Mouse (Mus musculus): ENCODE data around the gene Map2k5. TPM values are rescaled to one million over a fixed set of nuclear protein-coding genes. Genes with fewer than 3 reads are reported as not detected.
A peak's percentile ranks its signal among the peaks of the same experiment; 100 is the strongest.

Gene Map2k5
- total RNA-seq (2021): 10 to 100 TPM; 30.7 to 31.2 TPM
- long read RNA-seq, experiment 1, transcript Map2k5-201 (22 exons, 2,310 nt): major isoform, 23 of 41 reads
- long read RNA-seq, experiment 1, partial matches to known transcripts: 2 of 41 reads
- long read RNA-seq, experiment 1, other reads (novel, unspliced or antisense): 16 of 41 reads
- long read RNA-seq, experiment 2, transcript Map2k5-201 (22 exons, 2,310 nt): major isoform, 18 of 35 reads
- long read RNA-seq, experiment 2, partial matches to known transcripts: 1 of 35 reads
- long read RNA-seq, experiment 2, other reads (novel, unspliced or antisense): 16 of 35 reads

DNA sequence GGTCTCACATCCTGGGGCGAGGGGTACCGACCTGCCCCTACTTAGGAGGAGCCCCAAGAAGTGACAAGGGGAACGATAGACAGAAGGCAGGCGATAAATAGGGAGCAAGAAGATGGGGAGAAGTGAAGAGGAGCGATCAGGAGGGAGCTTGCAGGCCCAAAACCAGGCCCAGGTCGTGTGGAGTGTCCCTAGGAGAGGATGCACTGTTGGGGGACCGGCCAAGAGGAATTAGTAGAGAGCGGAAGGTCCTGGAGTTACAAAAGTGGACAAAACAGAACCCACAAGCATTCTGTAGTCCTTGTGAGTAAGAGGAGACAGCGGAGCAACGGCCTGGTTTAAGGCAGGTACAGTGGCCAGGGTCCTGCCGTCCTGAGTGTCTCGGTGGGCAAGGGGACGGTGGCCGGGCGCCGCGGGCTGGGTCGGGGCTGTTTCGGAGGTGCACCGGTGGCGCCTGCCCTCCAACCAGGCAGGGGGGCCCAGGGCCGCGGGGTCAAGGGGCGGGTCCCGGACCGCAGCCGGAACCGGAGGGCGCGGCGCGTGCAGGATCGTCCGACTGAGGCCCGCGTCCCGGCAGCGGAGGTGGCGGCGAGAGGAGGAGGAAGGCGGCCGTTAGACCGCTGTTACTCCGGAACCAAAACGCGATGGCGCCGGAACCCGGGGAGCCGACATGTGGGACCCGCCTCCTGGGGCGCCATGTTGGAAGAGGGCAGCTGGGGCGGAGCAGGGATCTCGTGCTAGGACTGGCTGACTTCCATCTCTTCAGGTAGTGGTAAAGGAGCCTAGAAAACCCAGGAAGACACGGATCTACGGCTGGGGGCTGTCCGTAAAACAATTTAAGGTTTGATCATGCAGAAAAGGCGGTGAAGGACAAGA, at the start of gene Map2k5:
Gene Map2k5, minus strand, starts transcription at position 633 of the 873 bp plus-strand sequence.
- peak; percentile 89 to 92 for DNase-seq (ENCODE audit: extremely low spot score in 1 of 2, low spot score in 2 of 2)
- H3K27ac ChIP-seq: peak within 1 kb of the TSS; percentile 91
- no peak for TF ChIP-seq CTCF (IDR thresholded peaks at IDR 0.05)
- peak within 1 kb of the TSS; percentile 86 for H3K4me3 ChIP-seq
- intact Hi-C loops (cut with DNase I): loop anchor here (2.0 to 5.0 kb wide), 2 partner anchors 21 to 245 kb away; partner anchors contain the start of gene 2300009A05Rik

DNA sequence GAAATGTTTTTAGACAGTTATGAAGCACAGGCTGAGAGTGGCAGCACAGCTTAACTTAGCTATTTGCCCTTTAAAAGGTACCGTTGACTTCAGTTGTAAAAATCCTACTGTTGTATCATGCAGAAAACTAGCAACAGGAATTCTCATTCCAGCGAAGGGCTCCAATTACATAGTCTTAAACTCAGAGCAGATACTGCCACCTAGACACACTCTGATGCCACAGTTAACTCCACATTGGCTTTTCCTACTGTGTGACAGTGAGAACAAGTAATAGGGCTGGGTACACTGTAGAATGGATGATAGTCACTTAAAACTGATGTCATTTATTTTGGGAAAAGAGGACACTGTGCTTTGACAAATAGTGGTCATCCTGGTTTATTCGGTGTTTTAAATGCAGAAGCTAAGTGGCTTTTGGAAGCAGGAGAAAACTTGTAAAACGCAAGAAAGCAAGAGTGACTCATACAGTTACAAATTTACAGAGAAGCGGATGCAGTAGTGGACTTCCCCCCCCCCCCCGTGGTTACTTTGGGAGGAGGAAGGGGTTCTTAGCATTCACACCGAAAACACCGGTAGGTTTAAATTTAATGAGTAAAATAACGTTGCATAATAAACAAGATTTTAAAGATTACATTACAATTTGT, 43.5 kb upstream of the Map2k5 start:
- peak; percentile 42 for TF ChIP-seq CTCF (IDR thresholded peaks at IDR 0.05)
- Histone ChIP-seq H3K4me3 (no peak overlapping the region), H3K27ac (no peak overlapping the region)
- intact Hi-C loops (cut with DNase I): no loop called here
- no peak for DNase-seq (ENCODE audit: extremely low spot score in 1 of 2, low spot score in 2 of 2)

DNA sequence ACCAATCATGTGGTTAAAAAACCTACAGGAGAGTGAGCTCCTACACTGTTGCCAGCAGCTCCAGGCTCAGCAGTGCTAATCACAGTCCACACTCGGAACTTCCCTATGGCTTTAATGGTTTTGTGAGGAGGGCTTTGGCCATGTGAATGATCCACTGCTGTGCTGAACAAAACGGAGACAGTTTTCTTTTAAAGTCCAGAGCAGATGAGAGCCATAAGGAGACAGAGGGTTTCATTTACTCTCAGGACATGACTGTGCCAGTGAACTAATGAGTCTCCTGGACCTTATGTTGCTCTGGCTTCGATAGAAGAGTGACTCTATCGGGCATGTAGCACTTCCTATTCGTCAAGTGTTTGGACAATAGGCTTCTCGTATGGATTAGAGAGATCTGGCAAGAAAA, 42.7 kb upstream of the Map2k5 start:
- Histone ChIP-seq H3K4me3 (no peak overlapping the region), H3K27ac (no peak overlapping the region)
- intact Hi-C loops (cut with DNase I): no loop called here
- TF ChIP-seq CTCF (IDR thresholded peaks at IDR 0.05): no peak
- no peak for DNase-seq (ENCODE audit: extremely low spot score in 1 of 2, low spot score in 2 of 2)

DNA sequence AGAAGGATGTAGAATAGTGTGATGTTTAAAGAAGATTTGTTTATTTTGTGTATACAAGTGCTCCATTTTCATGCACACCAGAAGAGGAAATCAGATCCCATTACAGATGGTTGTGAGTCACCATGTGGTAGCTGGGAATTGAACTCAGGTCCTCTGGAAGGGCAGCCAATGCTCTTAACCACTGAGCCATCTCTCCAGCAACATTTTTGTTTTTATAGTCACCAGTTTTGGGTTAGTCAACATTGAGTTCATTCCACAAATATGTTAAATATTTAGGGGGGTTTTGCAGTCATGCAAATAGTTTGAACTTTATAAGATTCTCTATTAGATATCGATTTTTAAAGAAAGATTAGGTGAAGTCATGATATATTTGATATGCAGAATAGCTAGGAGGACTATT, 22.5 kb upstream of the Map2k5 start:
- TF ChIP-seq CTCF (IDR thresholded peaks at IDR 0.05): no peak
- intact Hi-C loops (cut with DNase I): no loop called here
- no peak for DNase-seq (ENCODE audit: extremely low spot score in 1 of 2, low spot score in 2 of 2)
- Histone ChIP-seq H3K27ac (no peak overlapping the region), H3K4me3 (no peak overlapping the region)

DNA sequence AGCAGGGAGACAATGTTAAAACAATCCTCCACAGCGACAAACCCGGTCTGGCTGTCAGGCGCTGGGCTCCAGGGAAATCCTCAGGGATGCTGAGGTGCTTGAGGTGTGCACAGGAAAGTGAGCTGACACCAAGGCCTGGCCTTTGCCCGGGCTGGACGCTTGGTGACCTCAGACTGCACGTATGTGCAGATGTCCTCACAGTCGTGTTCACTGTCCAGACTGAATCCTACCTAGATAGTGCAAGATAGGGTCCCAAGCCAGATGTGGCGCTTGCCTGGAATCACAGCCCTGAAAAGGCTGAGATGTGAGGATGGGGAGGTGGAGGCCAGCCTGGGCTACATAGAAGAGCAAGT, 21.7 kb upstream of the Map2k5 start:
- Histone ChIP-seq H3K4me3 (peak overlapping the region; percentile 85), H3K27ac (peak overlapping the region; percentile 88)
- TF ChIP-seq CTCF (IDR thresholded peaks at IDR 0.05): no peak
- no peak for DNase-seq (ENCODE audit: extremely low spot score in 1 of 2, low spot score in 2 of 2)
- intact Hi-C loops (cut with DNase I): loop anchor here (2.0 to 10.0 kb wide), 4 partner anchors 21 to 555 kb away; partner anchors contain the start of genes Aagab and Iqch

DNA sequence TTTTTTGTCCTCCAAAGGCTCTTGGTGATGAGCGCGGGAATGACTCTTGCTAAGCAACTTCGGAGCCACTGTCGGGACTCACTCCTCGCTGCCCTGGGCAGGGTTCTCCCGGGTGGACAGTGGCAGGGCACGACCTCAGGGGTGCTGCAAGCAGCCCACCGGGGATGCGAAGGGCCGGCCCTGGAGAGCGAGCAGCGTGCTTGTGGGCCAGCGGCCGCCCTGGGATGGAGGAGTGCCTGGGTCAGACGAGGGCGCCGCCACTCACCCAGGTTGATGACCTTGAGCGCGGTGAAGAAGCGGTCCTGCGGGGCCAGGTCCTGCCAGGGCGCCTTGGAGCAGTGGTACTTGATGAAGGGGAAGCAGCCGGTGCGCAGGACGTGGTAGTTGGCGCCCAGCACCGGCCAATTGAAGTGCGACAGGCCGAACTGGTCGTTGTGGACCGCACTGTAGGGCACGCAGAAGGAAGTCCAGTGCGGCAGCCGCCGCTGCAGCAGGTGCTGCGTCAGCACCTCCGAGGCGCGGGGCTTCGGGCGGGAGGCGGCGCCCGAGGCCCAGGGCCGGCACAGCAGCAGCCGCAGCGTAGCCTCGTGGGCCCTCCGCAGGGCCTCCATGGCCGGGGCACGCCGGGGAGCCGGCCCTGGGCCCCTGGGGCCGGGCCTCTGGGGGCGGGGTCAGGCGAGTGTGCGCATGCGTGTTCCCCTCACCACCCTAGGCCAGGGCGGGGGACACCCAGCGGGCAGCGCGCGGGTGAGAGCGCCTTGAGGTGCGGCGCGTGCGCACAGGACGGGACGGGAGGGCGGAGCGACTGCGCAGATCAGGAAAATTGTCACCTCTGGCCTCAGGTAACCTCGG, 21.1 kb upstream of the Map2k5 start, which contains the start of gene 2300009A05Rik:
Gene 2300009A05Rik, minus strand, starts transcription at position 636 of the 852 bp plus-strand sequence.
- TF ChIP-seq CTCF (IDR thresholded peaks at IDR 0.05): no peak
- Histone ChIP-seq H3K27ac (peak within 1 kb of the TSS; percentile 88), H3K4me3 (peak within 1 kb of the TSS; percentile 85)
- intact Hi-C loops (cut with DNase I): loop anchor here (2.0 to 10.0 kb wide), 4 partner anchors 20 to 554 kb away; partner anchors contain the start of genes Aagab and Iqch
- DNase-seq (ENCODE audit: extremely low spot score in 1 of 2, low spot score in 2 of 2): peak; percentile 94 to 96

DNA sequence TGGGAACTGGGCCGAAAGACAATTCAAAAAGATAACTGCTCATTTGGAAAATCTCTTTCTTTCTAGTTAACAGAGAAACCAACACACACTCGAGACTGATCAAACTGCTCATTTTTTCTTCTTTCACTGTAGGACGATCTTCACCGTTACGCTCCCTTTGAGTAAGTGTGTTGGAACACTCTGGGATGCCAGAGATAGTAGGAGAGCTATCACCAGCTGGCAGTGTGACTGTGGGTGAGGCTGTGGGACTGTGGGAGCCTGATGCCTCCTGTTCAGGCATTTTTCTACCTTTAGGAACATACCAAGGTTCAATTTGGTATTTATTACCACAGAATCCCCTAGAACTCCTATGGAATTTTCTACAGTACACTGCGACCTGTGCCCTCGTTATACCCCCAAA, 17.9 kb upstream of the Map2k5 start:
- TF ChIP-seq CTCF (IDR thresholded peaks at IDR 0.05): no peak
- intact Hi-C loops (cut with DNase I): loop anchor here (5.0 to 10.0 kb wide), 2 partner anchors 207 to 551 kb away; partner anchors contain the start of genes Aagab and Iqch
- DNase-seq (ENCODE audit: extremely low spot score in 1 of 2, low spot score in 2 of 2): no peak
- Histone ChIP-seq H3K4me3 (no peak overlapping the region), H3K27ac (no peak overlapping the region)

DNA sequence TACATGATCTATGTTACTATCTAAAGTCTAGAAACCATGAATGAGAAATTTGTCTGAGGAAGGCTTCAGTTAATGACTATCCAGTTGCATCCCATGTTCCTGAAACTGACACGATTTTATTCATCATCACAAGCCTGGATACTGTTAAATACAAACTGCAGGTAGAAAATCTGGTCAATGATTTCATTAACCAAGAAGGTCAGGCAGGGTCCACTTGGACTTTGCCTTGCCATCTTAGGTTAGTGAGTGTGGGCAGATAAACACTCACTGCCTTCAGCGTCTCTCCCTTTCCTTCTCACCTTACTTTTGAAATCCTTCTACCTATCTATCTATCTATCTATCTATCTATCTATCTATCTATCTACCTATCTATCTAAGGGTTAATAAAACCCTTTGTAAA, 13.6 kb upstream of the Map2k5 start:
- H3K4me3 ChIP-seq: no peak overlapping the region
- no peak for DNase-seq (ENCODE audit: extremely low spot score in 1 of 2, low spot score in 2 of 2)
- intact Hi-C loops (cut with DNase I): loop anchor here (10.0 kb wide), 1 partner anchor 547 kb away; no protein-coding TSS in a partner anchor
- TF ChIP-seq CTCF (IDR thresholded peaks at IDR 0.05): no peak
- no peak overlapping the region for H3K27ac ChIP-seq

DNA sequence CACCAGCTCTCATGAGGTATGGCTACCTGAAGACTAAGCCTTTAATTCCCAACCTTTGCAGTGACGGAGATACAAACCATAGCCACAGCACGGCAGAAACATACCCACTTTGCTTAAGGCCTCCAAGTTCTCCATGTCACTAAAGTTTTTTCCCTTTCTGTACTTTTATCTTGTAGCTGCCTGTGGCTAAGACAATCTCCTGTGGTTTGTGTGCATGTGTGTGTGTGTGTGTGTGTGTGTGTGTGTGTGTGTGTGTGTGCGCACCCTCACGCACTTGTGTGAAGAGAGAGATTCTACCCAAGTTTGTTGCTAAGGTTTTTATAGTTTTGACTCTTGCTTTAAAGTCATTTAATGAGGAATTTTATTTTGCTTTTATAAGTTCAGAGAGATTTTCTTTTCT, 5.1 kb upstream of the Map2k5 start:
- TF ChIP-seq CTCF (IDR thresholded peaks at IDR 0.05): no peak
- intact Hi-C loops (cut with DNase I): no loop called here
- no peak for DNase-seq (ENCODE audit: extremely low spot score in 1 of 2, low spot score in 2 of 2)
- Histone ChIP-seq H3K27ac (no peak overlapping the region), H3K4me3 (no peak overlapping the region)

DNA sequence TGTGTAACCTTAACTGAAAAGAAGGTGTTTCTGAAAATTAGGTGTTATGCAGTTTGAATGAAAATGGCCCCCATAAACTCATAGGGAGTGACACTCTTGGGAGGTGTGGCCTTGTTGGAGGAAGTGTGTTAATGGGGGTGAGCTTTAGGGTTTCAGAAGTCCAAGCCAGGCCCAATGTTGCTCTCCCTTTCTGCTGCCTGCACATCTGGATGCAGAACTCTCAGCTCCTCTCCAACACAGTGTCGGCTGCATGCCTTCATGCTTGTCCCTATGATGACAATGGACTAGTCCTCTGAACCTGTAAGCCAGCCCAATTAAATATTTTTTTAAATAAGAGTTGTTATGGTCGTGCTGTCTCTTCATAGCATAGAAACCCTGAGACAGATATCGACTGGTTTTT, 2.6 kb upstream of the Map2k5 start:
- Histone ChIP-seq H3K27ac (no peak overlapping the region), H3K4me3 (no peak overlapping the region)
- intact Hi-C loops (cut with DNase I): no loop called here
- no peak for DNase-seq (ENCODE audit: extremely low spot score in 1 of 2, low spot score in 2 of 2)
- TF ChIP-seq CTCF (IDR thresholded peaks at IDR 0.05): no peak

DNA sequence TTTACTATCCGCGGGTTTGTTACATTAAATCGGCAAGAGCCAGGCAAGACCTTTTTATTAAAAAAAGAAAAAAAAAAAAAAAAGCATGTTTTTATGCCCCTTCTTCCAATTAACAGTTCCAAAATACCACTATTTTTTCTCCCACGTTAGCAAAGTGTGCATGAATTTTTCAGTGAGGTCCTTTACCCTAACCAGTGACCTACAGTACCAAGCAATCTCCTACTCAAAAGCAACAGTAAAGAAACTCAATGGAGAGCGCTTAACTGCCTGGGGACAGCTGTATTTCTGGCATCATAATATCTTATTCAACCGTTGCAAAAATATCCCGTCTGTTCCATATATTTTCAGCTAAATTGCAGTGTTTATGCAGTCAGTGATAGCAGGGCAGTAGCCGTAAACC, 472 bp upstream of the Map2k5 start:
- TF ChIP-seq CTCF (IDR thresholded peaks at IDR 0.05): no peak
- H3K27ac ChIP-seq: peak overlapping the region; percentile 91
- no peak for DNase-seq (ENCODE audit: extremely low spot score in 1 of 2, low spot score in 2 of 2)
- peak overlapping the region; percentile 86 for H3K4me3 ChIP-seq
- intact Hi-C loops (cut with DNase I): loop anchor here (2.0 to 5.0 kb wide), 2 partner anchors 21 to 246 kb away; partner anchors contain the start of gene 2300009A05Rik

Data from left cerebral cortex, adult 2 months (tissue).